Mouse (Mus musculus): ENCODE measurements at regions not wholly inside any gene's neighbourhood (a gene's known extent, or its start where the extent isn't known, plus 50 kb on each side); places are given as distances from the start of the nearest gene placed in this dataset.
"Not testable (repeated sequence)": the region's sequence is repeated elsewhere in the genome, so short reads cannot be mapped to it uniquely, and the experiment has no call there.

- H3K4me1 ChIP-seq (replicated peaks; ENCODE audit: control insufficient read depth, insufficient read depth, low read length); DNase-seq (ENCODE audit: low spot score); H3K9ac ChIP-seq (ENCODE audit: low read depth, low read length); H3K4me3 ChIP-seq (ENCODE audit: low read depth, low read length); H3K9me3 ChIP-seq (ENCODE audit: control insufficient read depth, low read length); H3K4me2 ChIP-seq (replicated peaks; ENCODE audit: low read depth, low read length); ATAC-seq (ENCODE audit: low FRiP score); H3K27ac ChIP-seq (ENCODE audit: low read depth, low read length); H3K36me3 ChIP-seq (ENCODE audit: control insufficient read depth, insufficient read depth, low read length); H3K27me3 ChIP-seq (ENCODE audit: control insufficient read depth, insufficient read depth, low read length): not testable (repeated sequence)
- WGBS = 94% methylated on average over 11 of the region's 11 CpGs
Measured at GRCm38 (mm10) chr3:137287558-137287957, 53.3 kb upstream of the Emcn start.

- Histone ChIP-seq H3K4me1 (replicated peaks; ENCODE audit: control insufficient read depth, insufficient read depth, low read length) (no peaks in the 10 kb centered on the region), H3K4me2 (replicated peaks; ENCODE audit: low read depth, low read length) (no peak overlapping the region), H3K36me3 (ENCODE audit: control insufficient read depth, insufficient read depth, low read length) (no peaks in the 10 kb centered on the region), H3K9me3 (ENCODE audit: control insufficient read depth, low read length) (no peaks in the 10 kb centered on the region), H3K4me3 (ENCODE audit: low read depth, low read length) (no peak overlapping the region), H3K27ac (ENCODE audit: low read depth, low read length) (no peak overlapping the region), H3K27me3 (ENCODE audit: control insufficient read depth, insufficient read depth, low read length) (no peaks in the 10 kb centered on the region), H3K9ac (ENCODE audit: low read depth, low read length) (no peak overlapping the region)
- 80% methylated on average over 7 of the region's 7 CpGs for WGBS
- ATAC-seq (ENCODE audit: low FRiP score) (no peak), DNase-seq (ENCODE audit: low spot score) (no peak)
Measured at GRCm38 (mm10) chr3:137288301-137288942, 52.4 kb upstream of the Emcn start.

- no peak for DNase-seq (ENCODE audit: low spot score)
- no peaks in the 10 kb centered on the region for H3K4me1 ChIP-seq (replicated peaks; ENCODE audit: control insufficient read depth, insufficient read depth, low read length)
- no peak overlapping the region for H3K9ac ChIP-seq (ENCODE audit: low read depth, low read length)
- WGBS = 84% methylated on average over 2 of the region's 2 CpGs
- H3K27me3 ChIP-seq (ENCODE audit: control insufficient read depth, insufficient read depth, low read length) = no peaks in the 10 kb centered on the region
- H3K4me3 ChIP-seq (ENCODE audit: low read depth, low read length) = no peak overlapping the region
- no peak for ATAC-seq (ENCODE audit: low FRiP score)
- no peaks in the 10 kb centered on the region for H3K9me3 ChIP-seq (ENCODE audit: control insufficient read depth, low read length)
- H3K4me2 ChIP-seq (replicated peaks; ENCODE audit: low read depth, low read length) = no peak overlapping the region
- no peaks in the 10 kb centered on the region for H3K36me3 ChIP-seq (ENCODE audit: control insufficient read depth, insufficient read depth, low read length)
- H3K27ac ChIP-seq (ENCODE audit: low read depth, low read length) = no peak overlapping the region
Measured at GRCm38 (mm10) chr3:137288943-137289682, 51.8 kb upstream of the Emcn start.

DNA sequence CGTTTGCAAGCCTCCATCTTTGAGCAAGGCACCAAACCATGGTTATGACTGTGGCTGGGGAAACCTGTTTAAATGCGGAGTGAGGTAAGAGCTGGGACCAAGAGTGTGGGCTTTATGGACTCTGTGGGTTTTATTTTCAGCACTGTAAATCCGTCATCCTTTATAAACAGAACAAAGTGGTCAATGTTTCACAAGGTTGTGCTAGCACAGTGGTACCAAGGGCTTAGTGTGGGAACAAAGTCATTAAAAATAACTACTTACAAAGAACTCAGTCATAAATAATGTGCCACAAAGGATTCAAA is 51.2 kb upstream of the Emcn start:
- no peak overlapping the region for H3K27ac ChIP-seq (ENCODE audit: low read depth, low read length)
- no peak overlapping the region for H3K4me2 ChIP-seq (replicated peaks; ENCODE audit: low read depth, low read length)
- DNase-seq (ENCODE audit: low spot score) = no peak
- 82% methylated on average over 3 of the region's 3 CpGs for WGBS
- no peak overlapping the region for H3K4me3 ChIP-seq (ENCODE audit: low read depth, low read length)
- no peaks in the 10 kb centered on the region for H3K9me3 ChIP-seq (ENCODE audit: control insufficient read depth, low read length)
- H3K9ac ChIP-seq (ENCODE audit: low read depth, low read length) = no peak overlapping the region
- H3K4me1 ChIP-seq (replicated peaks; ENCODE audit: control insufficient read depth, insufficient read depth, low read length) = no peaks in the 10 kb centered on the region
- H3K27me3 ChIP-seq (ENCODE audit: control insufficient read depth, insufficient read depth, low read length) = no peaks in the 10 kb centered on the region
- no peaks in the 10 kb centered on the region for H3K36me3 ChIP-seq (ENCODE audit: control insufficient read depth, insufficient read depth, low read length)
- ATAC-seq (ENCODE audit: low FRiP score) = no peak
